Mouse (Mus musculus) midbrain, embryonic 11.5 days (tissue): ENCODE measurements around the gene Rps3a1. TPM values are rescaled to one million over a fixed set of nuclear protein-coding genes. Genes with fewer than 3 reads are reported as not detected.

ENCODE experiments used
- polyA plus RNA-seq: library from polyadenylated mRNA; unstranded; fragments of >200 nt; fragmentation: Nextera tagmentation; extraction: Ambion mirVana; gene quantifications from 2 replicates; pipeline ENCODE4 v1.2.1, GENCODE M21; 2014

Gene Rps3a1
- polyA plus RNA-seq, 1 experiment from 2014 or later, result 1,104 TPM

Other genes starting within 250 kb of the Rps3a1 start
- 6.8 and 7.6 TPM in 2 replicates for gene Sh3d19, start 171.6 kb downstream of the Rps3a1 start, polyA plus RNA-seq
- not detected in 2 replicates for gene Prss48, start 140.2 kb downstream of the Rps3a1 start, polyA plus RNA-seq
- 7.9 TPM in 2 replicates for gene Lrba, start 82.0 kb upstream of the Rps3a1 start, polyA plus RNA-seq